Mouse (Mus musculus) C2C12 (cell line): ENCODE results near the gene Zfp54. TPM values are rescaled to one million over a fixed set of nuclear protein-coding genes. Genes with fewer than 3 reads are reported as not detected.
"Not testable (repeated sequence)": the region's sequence is repeated elsewhere in the genome, so short reads cannot be mapped to it uniquely, and the experiment has no call there.

Experiments
- H3K27me3 ChIP-seq: one replicate; pipeline ENCODE4 v1.6.1; 2011; ENCODE audit not compliant: control insufficient read depth, insufficient read depth, insufficient read length
- H3K36me3 ChIP-seq: one replicate; pipeline ENCODE4 v1.6.1; 2011; ENCODE audit not compliant: control insufficient read depth, insufficient read depth
- H3K4me3 ChIP-seq: one replicate; pipeline ENCODE4 v1.5.1; 2011; ENCODE audit warnings: mild to moderate bottlenecking, control low read depth; ENCODE audit not compliant: poor library complexity, insufficient read depth, severe bottlenecking
- H3K79me2 ChIP-seq: one replicate; pipeline ENCODE4 v1.6.1; 2011; ENCODE audit not compliant: control insufficient read depth, insufficient read depth
- H3K79me3 ChIP-seq: one replicate; pipeline ENCODE4 v1.6.1; 2011; ENCODE audit warnings: low read depth, control low read depth
- H3ac ChIP-seq: one replicate; pipeline ENCODE3; 2011; ENCODE audit warnings: low read depth; ENCODE audit not compliant: control insufficient read depth, insufficient read length
- polyA plus RNA-seq: library from polyadenylated mRNA; unstranded; fragments of >200 nt; fragmentation: generic; extraction: Trizol; gene quantifications from one replicate; pipeline ENCODE4 v1.2.1, GENCODE M21; 2012; ENCODE audit warnings: missing spikeins

Zfp54 gene
- polyA plus RNA-seq, 1 experiment = 0.97 TPM

DNA sequence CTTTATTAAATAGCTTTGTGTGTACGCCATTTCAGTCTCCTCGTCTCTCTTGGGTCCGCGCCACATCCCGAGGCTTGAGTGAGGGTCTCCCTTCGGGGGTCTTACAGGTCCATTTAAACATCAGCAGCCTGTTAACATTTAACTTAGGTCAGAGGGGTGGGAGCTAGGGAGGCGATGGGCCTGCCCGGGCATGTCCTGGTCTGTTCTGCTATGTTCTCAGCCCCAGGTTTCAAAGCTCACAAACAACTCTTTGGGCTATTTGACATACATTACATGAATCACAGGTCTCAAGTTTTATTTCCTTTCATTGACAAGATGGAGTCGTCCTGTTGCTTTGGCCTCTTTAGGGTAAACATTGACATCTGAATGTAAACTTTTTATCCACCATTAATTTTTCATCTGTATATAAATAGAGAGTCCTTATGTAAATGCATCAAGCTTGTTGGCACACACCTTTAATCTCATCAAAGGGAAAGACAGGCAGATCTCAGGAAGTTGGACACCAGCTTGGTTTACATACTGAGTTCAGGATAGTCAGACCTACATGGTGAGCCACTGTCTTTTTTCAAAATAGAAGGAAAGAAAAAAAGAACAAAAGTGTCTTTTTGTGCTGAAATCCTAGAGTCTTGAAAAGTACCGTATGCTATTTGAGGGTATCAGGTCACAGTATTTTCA lies 55.2 kb downstream of the Zfp54 start:
- H3K27me3 ChIP-seq, H3K79me3 ChIP-seq, H3ac ChIP-seq, H3K79me2 ChIP-seq, H3K36me3 ChIP-seq, H3K4me3 ChIP-seq: not testable (repeated sequence)

Other genes starting within 250 kb of the Zfp54 start
- not detected for gene Vmn1r234, start 197.1 kb upstream of the Zfp54 start, polyA plus RNA-seq
- not detected for gene Vmn1r235, start 166.8 kb upstream of the Zfp54 start, polyA plus RNA-seq
- gene Vmn1r236, start 140.3 kb upstream of the Zfp54 start, polyA plus RNA-seq = not detected
- not detected for gene Vmn1r237, start 111.4 kb upstream of the Zfp54 start, polyA plus RNA-seq
- gene Zfp677, start 39.5 kb upstream of the Zfp54 start, polyA plus RNA-seq = 0.06 TPM
- gene Zfp51, start 27.1 kb downstream of the Zfp54 start, polyA plus RNA-seq = 1.6 TPM
- gene Zfp53, start 65.8 kb downstream of the Zfp54 start, polyA plus RNA-seq = 2.0 TPM
- 2.8 TPM for gene Zfp52, start 112.3 kb downstream of the Zfp54 start, polyA plus RNA-seq
- gene Zfp948, start 143.8 kb downstream of the Zfp54 start, polyA plus RNA-seq = 2.3 TPM
- 0.13 TPM for gene Zfp983, start 227.4 kb downstream of the Zfp54 start, polyA plus RNA-seq